Mouse (Mus musculus) MEL (cell line): ENCODE measurements around the gene Gm10135. TPM values are rescaled to one million over a fixed set of nuclear protein-coding genes. Genes with fewer than 3 reads are reported as not detected.
A peak's percentile ranks its signal among the peaks of the same experiment; 100 is the strongest.

Source experiments
- DNase-seq: peaks from one replicate; pipeline ENCODE4 v3.0.0; 2011; ENCODE audit warnings: low read depth, low spot score
- H3K27ac ChIP-seq: 2 replicates; pipeline ENCODE4 v1.5.1; 2012; ENCODE audit warnings: low read depth, mild to moderate bottlenecking, control low read depth, low read length, moderate library complexity; ENCODE audit not compliant: control insufficient read depth
- H3K27me3 ChIP-seq, 2 experiments: fragments of 150-350 bp in 1 of 2; sonication (generic) in 1 of 2; 2 replicates each; pipeline ENCODE4 v1.6.1; 2012; ENCODE audit warnings: low read length in 2 of 2, mild to moderate bottlenecking in 2 of 2, improper control_type of control experiment in 1 of 2, moderate library complexity in 1 of 2; ENCODE audit not compliant: insufficient read depth in 2 of 2, control insufficient read depth in 1 of 2
- H3K36me3 ChIP-seq, 2 experiments: 2 replicates each; pipeline ENCODE4 v1.6.1; 2012 to 2014; ENCODE audit warnings: low read length in 2 of 2, improper control_type of control experiment in 1 of 2, inconsistent platforms in 1 of 2, mild to moderate bottlenecking in 1 of 2; ENCODE audit not compliant: insufficient read depth in 2 of 2, control insufficient read depth in 1 of 2
- H3K4me1 ChIP-seq, 2 experiments: fragments of 150-350 bp in 1 of 2; sonication (generic) in 1 of 2; 2 replicates each; pipeline ENCODE4 v1.6.1; 2012; ENCODE audit warnings: low read length in 2 of 2, improper control_type of control experiment in 1 of 2, mild to moderate bottlenecking in 1 of 2; ENCODE audit not compliant: insufficient read depth in 2 of 2, control insufficient read depth in 1 of 2
- H3K4me3 ChIP-seq, 2 experiments: fragments of 150-350 bp in 1 of 2; sonication (generic) in 1 of 2; 2 replicates each; pipeline ENCODE4 v1.5.1; 2012; ENCODE audit warnings: low read depth in 2 of 2, low read length in 2 of 2, mild to moderate bottlenecking in 2 of 2, moderate library complexity in 2 of 2, control low read depth in 1 of 2, improper control_type of control experiment in 1 of 2; ENCODE audit not compliant: control insufficient read depth in 1 of 2, insufficient read depth in 1 of 2
- H3K79me2 ChIP-seq: 2 replicates; pipeline ENCODE4 v1.6.1; 2012; ENCODE audit warnings: mild to moderate bottlenecking, low read length, moderate library complexity; ENCODE audit not compliant: control insufficient read depth, poor library complexity, insufficient read depth
- H3K9ac ChIP-seq: 2 replicates; pipeline ENCODE4 v1.6.1; 2012; ENCODE audit warnings: low read depth, mild to moderate bottlenecking, control low read depth, low read length, moderate library complexity; ENCODE audit not compliant: control insufficient read depth, poor library complexity, severe bottlenecking
- H3K9me3 ChIP-seq: fragments of 150-350 bp; sonication (generic); replicated peaks from 2 replicates; pipeline ENCODE4 v1.6.1; 2012; ENCODE audit warnings: mild to moderate bottlenecking, low read length, improper control_type of control experiment, moderate library complexity; ENCODE audit not compliant: insufficient read depth
- CHD1 ChIP-seq: IDR thresholded peaks from 2 replicates; pipeline ENCODE4 v1.6.1; 2012; ENCODE audit warnings: low read depth, mild to moderate bottlenecking, inconsistent platforms, low read length, improper control_type of control experiment
- CHD2 ChIP-seq: IDR thresholded peaks from 2 replicates; pipeline ENCODE4 v1.6.1; 2011; ENCODE audit warnings: low read length, improper control_type of control experiment
- CTCF ChIP-seq, 3 experiments: IDR thresholded peaks in 2 of 3; conservative IDR thresholded peaks in 1 of 3; 2 replicates each; pipeline ENCODE4 v1.5.1; 2011 to 2012; ENCODE audit warnings: low read length in 3 of 3, low read depth in 2 of 3, mild to moderate bottlenecking in 2 of 3, improper control_type of control experiment in 1 of 3, inconsistent platforms in 1 of 3, mixed read lengths in 1 of 3, moderate library complexity in 1 of 3; ENCODE audit not compliant: control insufficient read depth in 1 of 3, insufficient read depth in 1 of 3, poor library complexity in 1 of 3, severe bottlenecking in 1 of 3
- EP300 ChIP-seq, 2 experiments: IDR thresholded peaks; 2 replicates each; pipeline ENCODE4 v1.6.1; 2011; ENCODE audit warnings: improper control_type of control experiment in 2 of 2, low read length in 2 of 2, low read depth in 1 of 2, mild to moderate bottlenecking in 1 of 2
- ETS1 ChIP-seq: IDR thresholded peaks from 2 replicates; pipeline ENCODE4 v1.6.1; 2012; ENCODE audit warnings: low read depth, mild to moderate bottlenecking, inconsistent platforms, low read length, improper control_type of control experiment, moderate library complexity
- GABPA ChIP-seq: IDR thresholded peaks from 2 replicates; pipeline ENCODE4 v1.6.1; 2012; ENCODE audit warnings: low read depth, mild to moderate bottlenecking, inconsistent platforms, low read length, improper control_type of control experiment, moderate library complexity
- GATA1 ChIP-seq: IDR thresholded peaks from 2 replicates; pipeline ENCODE4 v1.6.1; 2011; ENCODE audit warnings: low read depth, low read length, improper control_type of control experiment
- HCFC1 ChIP-seq: IDR thresholded peaks from 2 replicates; pipeline ENCODE4 v1.6.1; 2012; ENCODE audit warnings: low read depth, mild to moderate bottlenecking, inconsistent platforms, low read length, improper control_type of control experiment, moderate library complexity
- KAT2A ChIP-seq: conservative IDR thresholded peaks from 2 replicates; pipeline ENCODE4 v1.6.1; 2012; ENCODE audit warnings: low read depth, low read length, improper control_type of control experiment, inconsistent platforms
- MAX ChIP-seq: IDR thresholded peaks from 2 replicates; pipeline ENCODE4 v1.6.1; 2011; ENCODE audit warnings: low read length, improper control_type of control experiment
- MEF2A ChIP-seq: IDR thresholded peaks from 2 replicates; pipeline ENCODE4 v1.6.1; 2014; ENCODE audit warnings: low read depth, mild to moderate bottlenecking, inconsistent platforms, low read length, improper control_type of control experiment; ENCODE audit not compliant: poor library complexity, insufficient replicate concordance, severe bottlenecking; ENCODE audit errors: extremely low read depth
- MXI1 ChIP-seq: IDR thresholded peaks from 2 replicates; pipeline ENCODE4 v1.6.1; 2011; ENCODE audit warnings: mild to moderate bottlenecking, low read depth, low read length, improper control_type of control experiment
- MYC ChIP-seq: IDR thresholded peaks from 2 replicates; pipeline ENCODE4 v1.6.1; 2011; ENCODE audit warnings: low read depth, mild to moderate bottlenecking, low read length, improper control_type of control experiment, moderate library complexity
- NRF1 ChIP-seq: IDR thresholded peaks from 2 replicates; pipeline ENCODE4 v1.6.1; 2014; ENCODE audit warnings: low read depth, mild to moderate bottlenecking, inconsistent platforms, low read length, improper control_type of control experiment, moderate library complexity; ENCODE audit not compliant: poor library complexity, insufficient read depth, severe bottlenecking
- POLR2AphosphoS5 ChIP-seq: IDR thresholded peaks from 2 replicates; pipeline ENCODE4 v1.6.1; 2012; ENCODE audit warnings: low read depth, borderline replicate concordance, mild to moderate bottlenecking, inconsistent platforms, low read length, moderate library complexity, mixed read lengths
- RAD21 ChIP-seq: IDR thresholded peaks from 2 replicates; pipeline ENCODE4 v1.6.1; 2011; ENCODE audit warnings: mild to moderate bottlenecking, low read depth, low read length, improper control_type of control experiment
- RCOR1 ChIP-seq: IDR thresholded peaks from 2 replicates; pipeline ENCODE4 v1.6.1; 2012; ENCODE audit warnings: low read depth, mild to moderate bottlenecking, inconsistent platforms, low read length, improper control_type of control experiment
- SMC3 ChIP-seq: IDR thresholded peaks from 2 replicates; pipeline ENCODE4 v1.6.1; 2011; ENCODE audit warnings: low read depth, low read length, improper control_type of control experiment
- TBP ChIP-seq: IDR thresholded peaks from 2 replicates; pipeline ENCODE4 v1.8.0; 2011; ENCODE audit warnings: low read depth, low read length, improper control_type of control experiment
- TCF12 ChIP-seq: IDR thresholded peaks from 2 replicates; pipeline ENCODE4 v1.6.1; 2014; ENCODE audit warnings: low read depth, mild to moderate bottlenecking, inconsistent platforms, low read length, improper control_type of control experiment, moderate library complexity
- USF2 ChIP-seq, 2 experiments: IDR thresholded peaks; 2 replicates each; pipeline ENCODE4 v1.6.1; 2011 to 2012; ENCODE audit warnings: improper control_type of control experiment in 2 of 2, low read length in 2 of 2, borderline replicate concordance in 1 of 2, inconsistent platforms in 1 of 2, low read depth in 1 of 2, mild to moderate bottlenecking in 1 of 2; ENCODE audit not compliant: insufficient read depth in 1 of 2
- polyA plus RNA-seq, 2 experiments: library from polyadenylated mRNA; stranded (reverse) in 1 of 2; unstranded in 1 of 2; fragments of >175 nt in 1 of 2; fragments of >200 nt in 1 of 2; gene quantifications; 2 replicates each; pipeline versions ENCODE4 v1.2.1 to v1.2.4; 2012; ENCODE audit warnings: low replicate concordance in 2 of 2, low read depth in 1 of 2; ENCODE audit not compliant: insufficient read length in 2 of 2, insufficient read depth in 1 of 2, missing spikeins in 1 of 2
- total RNA-seq: library from RNA; depleted of rRNA; stranded (reverse); fragments of 300-350 nt; gene quantifications from 2 replicates; pipeline ENCODE4 v1.2.3, GENCODE M21; 2012

The Gm10135 gene
- total and polyA plus RNA-seq, 3 experiments, result 1.5 to 6.0 TPM; not detected in 1

GRCm38 (mm10) chr5:72960096-72960495 lies 14.4 kb downstream of the Gm10135 start:
- DNase-seq, result no peak

DNA sequence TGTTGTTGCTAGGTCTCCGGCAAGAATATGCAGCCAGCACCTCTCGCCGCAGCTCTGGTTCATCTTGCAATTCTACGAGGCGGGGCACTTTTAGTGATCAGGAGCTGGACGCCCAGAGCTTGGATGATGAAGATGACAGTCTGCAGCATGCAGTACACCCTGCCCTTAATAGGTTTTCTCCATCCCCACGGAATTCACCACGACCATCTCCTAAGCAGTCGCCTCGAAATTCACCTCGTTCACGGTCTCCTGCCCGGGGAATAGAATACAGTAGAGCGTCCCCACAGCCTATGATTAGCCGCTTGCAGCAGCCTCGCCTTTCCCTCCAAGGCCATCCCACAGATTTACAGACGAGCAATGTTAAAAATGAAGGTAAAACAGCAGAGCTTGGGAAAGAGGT lies 17.2 kb downstream of the Gm10135 start:
- Histone ChIP-seq H3K27ac (no peak overlapping the region), H3K79me2 (no peaks in the 10 kb centered on the region), H3K4me3 (no peak overlapping the region), H3K36me3 (peaks cover 0 to 4% of the 10 kb centered on the region in 2 experiments; a peak in 2 of 4 replicates), H3K9ac (no peak overlapping the region), H3K4me1 (no peaks in the 10 kb centered on the region), H3K27me3 (no peaks in the 10 kb centered on the region), H3K9me3 (no peaks in the 10 kb centered on the region)
- no peak for DNase-seq
- TF ChIP-seq TBP (no peak), KAT2A (no peak), SMC3 (no peak), CHD1 (no peak), TCF12 (no peak), EP300 (IDR thresholded peaks at IDR 0.05; ENCODE audit: low read depth in 1 of 2, low read length in 2 of 2) (no peak)

More at GRCm38 (mm10) chr5:72960096-72960495, 14.4 kb downstream of the Gm10135 start:
- TF ChIP-seq POLR2AphosphoS5 (no peak), RCOR1 (no peak), GATA1 (no peak), CHD2 (no peak), USF2 (IDR thresholded peaks at IDR 0.05; ENCODE audit: borderline replicate concordance in 1 of 2, insufficient read depth in 1 of 2, low read depth in 1 of 2, low read length in 2 of 2) (no peak), ETS1 (no peak), MYC (no peak), GABPA (no peak), TCF12 (no peak), TBP (no peak), MEF2A (no peak), MXI1 (no peak), EP300 (IDR thresholded peaks at IDR 0.05; ENCODE audit: low read depth in 1 of 2, low read length in 2 of 2) (no peak), CTCF (IDR thresholded peaks at IDR 0.05 in 2 of 3, conservative IDR thresholded peaks at IDR 0.05 in 1 of 3; ENCODE audit: control insufficient read depth in 1 of 3, insufficient read depth in 1 of 3, low read depth in 2 of 3, low read length in 3 of 3, poor library complexity in 1 of 3, severe bottlenecking in 1 of 3) (peak in 1 of 3 experiments; percentile 22; a peak in 1 of 6 replicates), NRF1 (no peak), SMC3 (peak; percentile 27), KAT2A (no peak), RAD21 (peak; percentile 12), MAX (no peak), HCFC1 (no peak)
- no peaks in the 10 kb centered on the region for H3K27me3 ChIP-seq
- peaks cover 1 to 4% of the 10 kb centered on the region in 2 experiments for H3K36me3 ChIP-seq
- no peak overlapping the region for H3K27ac ChIP-seq
- H3K9ac ChIP-seq, result no peak overlapping the region
- no peaks in the 10 kb centered on the region for H3K9me3 ChIP-seq
- peaks cover 0 to 2% of the 10 kb centered on the region in 2 experiments; a peak in 1 of 4 replicates for H3K4me1 ChIP-seq
- no peak overlapping the region for H3K4me3 ChIP-seq
- no peaks in the 10 kb centered on the region for H3K79me2 ChIP-seq
